Mouse (Mus musculus) embryonic facial prominence, embryonic 10.5 days (tissue): ENCODE measurements around the gene Pkd1l2. TPM values are rescaled to one million over a fixed set of nuclear protein-coding genes. Genes with fewer than 3 reads are reported as not detected.

Experiments used
- DNase-seq: peaks from one replicate; pipeline ENCODE4 v3.0.0-alpha.2; 2017; ENCODE audit warnings: low spot score
- H3K27ac ChIP-seq: fragments of 300-500 bp; sonication (generic); replicated peaks from 2 replicates; pipeline ENCODE4 v1.5.1; 2016; ENCODE audit warnings: mild to moderate bottlenecking
- H3K27me3 ChIP-seq: fragments of 300-500 bp; sonication (generic); replicated peaks from 2 replicates; pipeline ENCODE4 v1.6.1; 2016; ENCODE audit warnings: low read depth, mild to moderate bottlenecking; ENCODE audit not compliant: poor library complexity, severe bottlenecking
- H3K36me3 ChIP-seq: fragments of 300-500 bp; sonication (generic); replicated peaks from 2 replicates; pipeline ENCODE4 v1.6.1; 2016; ENCODE audit warnings: mild to moderate bottlenecking, moderate library complexity
- H3K4me1 ChIP-seq: fragments of 300-500 bp; sonication (generic); 2 replicates; pipeline ENCODE4 v1.6.1; 2016
- H3K4me3 ChIP-seq: fragments of 300-500 bp; sonication (generic); 2 replicates; pipeline ENCODE4 v1.5.1; 2016; ENCODE audit warnings: mild to moderate bottlenecking, moderate library complexity
- H3K9me3 ChIP-seq: fragments of 300-500 bp; sonication (generic); 2 replicates; pipeline ENCODE4 v1.6.1; 2016; ENCODE audit warnings: mild to moderate bottlenecking
- WGBS: fragments of 180-500 bp; shearing (Covaris S2); methylation state at CpG from one replicate; pipeline ENCODE4 v1.1.7; 2016; 5-methylcytosine and 5-hydroxymethylcytosine counted together
- polyA plus RNA-seq: library from polyadenylated mRNA; unstranded; fragments of >200 nt; fragmentation: Nextera tagmentation; extraction: Ambion mirVana; gene quantifications from 2 replicates; pipeline ENCODE4 v1.2.1, GENCODE M21; 2016

Gene Pkd1l2
- polyA plus RNA-seq, 1 experiment from 2014 or later: not detected

DNA sequence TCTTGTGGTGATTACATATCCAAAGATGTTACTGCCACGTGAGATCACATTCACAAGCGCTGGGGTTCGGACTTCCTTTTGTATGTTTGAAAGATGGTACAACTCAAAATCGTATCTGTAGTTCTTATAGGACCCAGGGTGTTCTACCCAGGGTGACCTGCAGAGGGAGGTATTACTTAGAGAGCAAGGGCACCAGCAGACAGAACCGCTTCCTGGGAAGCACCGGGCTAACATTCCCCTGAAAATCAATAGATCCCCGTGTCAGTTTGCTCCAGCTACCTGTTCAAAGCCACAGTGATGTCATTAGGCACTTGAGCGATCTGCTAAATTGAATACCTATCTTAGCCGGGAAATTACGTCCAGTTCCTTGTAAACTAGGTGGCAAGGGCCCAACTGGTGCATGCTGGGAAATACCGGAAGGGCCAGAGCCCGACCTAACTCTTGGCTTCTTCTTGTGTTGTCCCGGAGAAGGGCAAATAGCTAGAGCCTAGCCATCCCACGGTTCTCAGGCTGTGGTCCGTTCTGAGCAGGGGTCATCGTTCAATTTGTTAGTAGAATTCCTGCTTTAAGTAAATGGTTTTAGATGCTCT lies 27.6 kb upstream of the Pkd1l2 start:
- Histone ChIP-seq H3K27ac (no peak overlapping the region), H3K4me3 (no peak overlapping the region), H3K9me3 (peaks cover 4% of the 10 kb centered on the region; the same call in 1 of the 2 replicates), H3K36me3 (no peaks in the 10 kb centered on the region), H3K4me1 (peaks cover 6% of the 10 kb centered on the region), H3K27me3 (no peaks in the 10 kb centered on the region)
- WGBS: 55% methylated on average over 16 of the region's 16 CpGs
- DNase-seq: peak; percentile 56

GRCm38 (mm10) chr8:117109018-117109711 lies 26.9 kb upstream of the Pkd1l2 start:
- 90% methylated on average over 19 of the region's 19 CpGs for WGBS
- Histone ChIP-seq H3K27me3 (no peaks in the 10 kb centered on the region), H3K9me3 (peaks cover 4% of the 10 kb centered on the region; the same call in 1 of the 2 replicates), H3K4me3 (no peak overlapping the region), H3K4me1 (0 out of 2 replicates have a peak, but pooled peaks cover 5% of the 10 kb centered on the region), H3K36me3 (no peaks in the 10 kb centered on the region), H3K27ac (no peak overlapping the region)
- DNase-seq: no peak

- WGBS: 14% methylated on average over 9 of the region's 9 CpGs
- no peak overlapping the region for H3K4me3 ChIP-seq
Observed at GRCm38 (mm10) chr8:117107533-117107932, 25.3 kb upstream of the Pkd1l2 start.

DNA sequence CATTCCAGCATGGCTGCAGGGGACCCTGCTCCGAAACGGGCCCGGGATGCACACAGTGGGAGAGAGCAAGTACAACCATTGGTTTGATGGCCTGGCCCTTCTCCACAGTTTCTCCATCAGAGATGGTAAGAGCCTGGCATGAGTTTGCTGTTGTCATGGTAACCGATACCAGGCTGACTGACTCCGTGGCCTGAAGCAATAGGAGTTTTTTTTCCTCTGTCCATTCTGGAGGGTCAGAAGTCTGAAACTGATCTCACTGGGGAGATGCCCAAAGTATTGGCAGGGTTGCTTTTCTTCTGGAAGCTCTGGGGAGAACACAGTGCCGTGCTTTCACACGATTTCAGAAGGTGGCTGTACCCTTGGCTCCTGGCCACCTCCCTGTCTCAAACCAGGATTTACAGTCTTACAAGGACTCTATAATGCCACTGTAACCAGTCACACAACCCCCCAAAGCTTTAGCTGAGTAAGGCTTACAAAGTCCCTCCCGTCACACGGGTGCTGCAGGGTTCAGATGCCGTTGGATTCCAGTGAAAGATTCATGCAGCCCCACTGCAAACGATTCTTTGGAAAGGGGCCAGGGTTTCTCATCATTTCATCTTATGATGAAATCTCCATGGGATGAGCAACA lies 15.4 kb upstream of the Pkd1l2 start:
- no peak overlapping the region for H3K27ac ChIP-seq
- 70% methylated on average over 11 of the region's 11 CpGs for WGBS
- H3K27me3 ChIP-seq: no peaks in the 10 kb centered on the region
- no peaks in the 10 kb centered on the region for H3K36me3 ChIP-seq
- H3K9me3 ChIP-seq: no peaks in the 10 kb centered on the region
- peak; percentile 26 for DNase-seq
- peaks cover 23% of the 10 kb centered on the region for H3K4me1 ChIP-seq
- H3K4me3 ChIP-seq: no peak overlapping the region

More at GRCm38 (mm10) chr8:117107533-117107932, 25.3 kb upstream of the Pkd1l2 start:
- H3K27ac ChIP-seq: no peak overlapping the region
- H3K27me3 ChIP-seq: no peaks in the 10 kb centered on the region
- no peaks in the 10 kb centered on the region for H3K36me3 ChIP-seq
- H3K9me3 ChIP-seq: peaks cover 4% of the 10 kb centered on the region; the same call in 1 of the 2 replicates
- H3K4me1 ChIP-seq: 0 out of 2 replicates have a peak, but pooled peaks cover 5% of the 10 kb centered on the region
- DNase-seq: peak; percentile 73

- no peak overlapping the region for H3K4me3 ChIP-seq
- peaks cover 23% of the 10 kb centered on the region for H3K4me1 ChIP-seq
- no peak overlapping the region for H3K27ac ChIP-seq
- H3K27me3 ChIP-seq: no peaks in the 10 kb centered on the region
- WGBS: 82% methylated on average over 10 of the region's 10 CpGs
- DNase-seq: no peak
- no peaks in the 10 kb centered on the region for H3K36me3 ChIP-seq
- no peaks in the 10 kb centered on the region for H3K9me3 ChIP-seq
Observed at GRCm38 (mm10) chr8:117097051-117097563, 14.9 kb upstream of the Pkd1l2 start.

DNA sequence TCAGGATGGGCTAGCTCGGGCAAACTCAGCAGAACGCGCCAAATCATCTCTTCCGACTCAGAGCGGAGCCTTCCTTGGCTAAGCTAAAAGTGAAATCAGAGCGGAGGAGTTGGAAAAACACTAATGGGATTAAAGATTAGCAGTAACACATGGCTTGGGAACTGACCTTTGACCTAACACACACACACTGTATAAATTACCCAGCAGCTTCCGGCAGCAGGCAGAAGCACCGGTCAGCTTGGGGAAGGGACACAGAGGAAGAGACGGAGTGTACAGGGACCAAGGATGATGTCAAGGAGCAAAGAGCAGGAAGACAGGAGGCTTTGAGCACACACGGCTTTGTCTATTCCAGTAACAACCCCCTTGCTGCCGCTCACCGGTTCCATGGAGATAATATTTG lies 13.4 kb upstream of the Pkd1l2 start, which contains the start of gene Bco1:
TSS of gene Bco1 (plus strand) at position 208 of the 400 bp plus-strand sequence.
- 48% methylated on average over 12 of the region's 12 CpGs for WGBS
- peaks cover 23% of the 10 kb centered on the region for H3K4me1 ChIP-seq
- no peak within 1 kb of the TSS for H3K27ac ChIP-seq
- no peak within 1 kb of the TSS for H3K4me3 ChIP-seq
- H3K9me3 ChIP-seq: no peaks in the 10 kb centered on the region
- H3K36me3 ChIP-seq: no peaks in the 10 kb centered on the region
- peak; percentile 33 for DNase-seq
- no peaks in the 10 kb centered on the region for H3K27me3 ChIP-seq

DNA sequence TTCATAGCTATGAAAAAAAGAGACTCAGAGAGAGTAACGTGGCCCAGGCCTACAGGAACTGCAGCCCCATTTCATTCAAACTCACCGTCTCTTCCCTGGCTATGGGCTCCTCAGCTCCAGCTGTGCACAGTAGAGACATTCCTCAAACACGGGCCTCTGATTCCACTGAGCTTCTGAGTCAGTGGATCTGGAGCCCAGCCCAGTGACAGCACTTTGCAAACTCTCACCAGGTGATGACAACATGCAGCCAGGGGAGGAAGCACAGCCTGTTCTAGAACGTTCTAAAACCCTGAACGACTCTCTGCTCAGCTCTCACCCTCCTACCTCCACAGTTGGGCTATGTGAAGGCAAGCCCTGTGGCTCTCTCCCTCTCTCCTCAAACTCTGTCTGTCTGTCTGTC lies 11.8 kb upstream of the Pkd1l2 start:
- no peak overlapping the region for H3K4me3 ChIP-seq
- peaks cover 25% of the 10 kb centered on the region for H3K4me1 ChIP-seq
- WGBS: 70% methylated on average over 5 of the region's 5 CpGs
- H3K9me3 ChIP-seq: no peaks in the 10 kb centered on the region
- H3K36me3 ChIP-seq: no peaks in the 10 kb centered on the region
- H3K27me3 ChIP-seq: no peaks in the 10 kb centered on the region
- H3K27ac ChIP-seq: no peak overlapping the region
- no peak for DNase-seq

DNA sequence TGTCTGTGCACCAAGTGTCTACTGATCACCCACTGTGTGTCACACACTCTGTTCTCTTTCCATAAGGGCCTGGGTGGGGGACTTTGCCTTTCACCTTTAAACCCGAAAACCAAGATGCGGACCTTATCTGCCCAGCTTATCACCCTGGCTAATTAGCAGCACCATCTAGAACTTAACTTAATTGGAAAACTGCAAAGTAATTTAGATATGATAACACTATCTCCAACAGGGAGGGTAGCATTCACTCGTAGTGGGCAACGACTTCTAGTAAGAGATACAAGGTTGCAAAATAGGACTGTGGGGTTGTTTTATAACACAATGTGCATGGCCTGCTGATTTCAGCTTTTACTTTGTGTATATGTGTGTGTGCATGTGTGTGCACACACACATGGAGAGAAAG lies 7.6 kb upstream of the Pkd1l2 start:
- Histone ChIP-seq H3K36me3 (no peaks in the 10 kb centered on the region), H3K4me1 (0 out of 2 replicates have a peak, but pooled peaks cover 9% of the 10 kb centered on the region), H3K9me3 (no peaks in the 10 kb centered on the region), H3K27ac (no peak overlapping the region), H3K4me3 (no peak overlapping the region), H3K27me3 (no peaks in the 10 kb centered on the region)
- no peak for DNase-seq
- WGBS: 92% methylated on average over 4 of the region's 4 CpGs

DNA sequence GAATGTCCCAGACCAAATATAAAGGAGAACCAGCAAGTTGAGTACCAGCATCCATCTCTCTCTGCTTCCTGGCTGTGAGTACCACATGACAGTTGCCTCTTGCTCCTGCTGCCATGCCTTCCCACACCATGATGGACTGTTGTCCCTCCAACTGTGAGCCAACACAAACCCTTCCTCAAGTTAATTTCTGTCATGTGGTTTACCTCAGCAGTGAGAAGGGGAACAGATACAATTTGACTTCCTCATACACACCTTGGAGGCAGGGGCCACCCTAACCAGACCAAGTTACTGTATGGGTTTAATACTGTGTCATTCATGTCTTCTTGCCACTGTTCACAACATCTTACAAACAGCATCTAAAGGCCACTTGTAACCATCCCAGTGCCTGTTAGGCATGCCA lies 4.8 kb upstream of the Pkd1l2 start:
- Histone ChIP-seq H3K4me3 (no peak overlapping the region), H3K27ac (no peak overlapping the region), H3K27me3 (no peaks in the 10 kb centered on the region), H3K9me3 (no peaks in the 10 kb centered on the region), H3K36me3 (no peaks in the 10 kb centered on the region), H3K4me1 (0 out of 2 replicates have a peak, but pooled peaks cover 9% of the 10 kb centered on the region)
- DNase-seq: no peak

DNA sequence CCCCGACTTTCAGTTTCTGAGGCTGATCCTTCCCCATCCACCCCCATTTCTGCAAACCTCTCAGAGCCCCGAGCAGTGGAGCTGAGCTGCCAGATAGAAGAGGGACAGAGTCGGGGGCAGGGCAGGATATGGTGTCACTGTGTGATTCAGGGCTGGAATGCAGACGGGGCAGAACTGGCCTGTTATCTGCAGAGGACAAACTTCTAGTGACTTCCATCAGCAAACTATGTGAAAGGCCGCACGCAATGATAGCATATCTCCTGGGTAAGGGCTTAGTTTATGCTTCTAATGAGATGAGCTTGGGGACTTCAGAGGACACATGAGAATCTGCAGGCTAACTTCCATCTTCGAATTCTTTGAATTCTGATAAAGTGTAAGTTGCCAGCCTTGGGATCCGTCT lies 3.3 kb upstream of the Pkd1l2 start:
- DNase-seq: no peak
- Histone ChIP-seq H3K27ac (no peak overlapping the region), H3K36me3 (no peaks in the 10 kb centered on the region), H3K27me3 (no peaks in the 10 kb centered on the region), H3K4me1 (0 out of 2 replicates have a peak, but pooled peaks cover 9% of the 10 kb centered on the region), H3K9me3 (no peaks in the 10 kb centered on the region), H3K4me3 (no peak overlapping the region)
- WGBS: 65% methylated on average over 8 of the region's 8 CpGs

GRCm38 (mm10) chr8:117082947-117083559 lies 804 bp upstream of the Pkd1l2 start:
- H3K27me3 ChIP-seq: no peaks in the 10 kb centered on the region
- 82% methylated on average over 9 of the region's 9 CpGs for WGBS
- H3K36me3 ChIP-seq: no peaks in the 10 kb centered on the region
- DNase-seq: no peak
- no peak overlapping the region for H3K4me3 ChIP-seq
- H3K4me1 ChIP-seq: 0 out of 2 replicates have a peak, but pooled peaks cover 6% of the 10 kb centered on the region
- no peak overlapping the region for H3K27ac ChIP-seq
- no peaks in the 10 kb centered on the region for H3K9me3 ChIP-seq

DNA sequence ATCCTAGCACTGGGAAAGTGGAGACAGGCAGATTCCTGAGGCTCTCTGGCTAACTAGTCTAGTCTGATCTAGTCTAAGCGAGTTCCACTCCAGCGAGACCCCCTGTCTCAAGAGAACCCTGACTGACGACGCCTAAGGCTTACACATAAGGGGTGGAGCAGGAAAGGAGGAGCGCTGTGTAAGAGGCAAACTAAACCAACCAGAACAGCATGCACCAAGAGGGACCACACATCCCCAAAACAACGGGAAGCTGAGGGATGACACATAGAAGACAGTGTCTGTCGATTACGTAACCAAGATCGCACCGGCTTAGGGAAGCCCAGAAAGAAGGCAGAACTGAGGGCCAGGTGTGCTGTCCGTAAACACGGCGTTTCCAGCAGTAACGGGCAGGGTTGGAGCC lies 2.6 kb downstream of the Pkd1l2 start:
- Histone ChIP-seq H3K4me3 (no peak overlapping the region), H3K27ac (no peak overlapping the region), H3K4me1 (0 out of 2 replicates have a peak, but pooled peaks cover 3% of the 10 kb centered on the region), H3K27me3 (no peaks in the 10 kb centered on the region), H3K9me3 (no peaks in the 10 kb centered on the region), H3K36me3 (no peaks in the 10 kb centered on the region)
- DNase-seq: no peak
- WGBS: 91% methylated on average over 14 of the region's 14 CpGs
